Mouse (Mus musculus): Measurements from ENCODE around the gene Fibp. TPM values are rescaled to one million over a fixed set of nuclear protein-coding genes. Genes with fewer than 3 reads are reported as not detected.

The Fibp gene
- 130 and 142 TPM in 2 replicates for polyA plus RNA-seq (2012; rRNA removed)

DNA sequence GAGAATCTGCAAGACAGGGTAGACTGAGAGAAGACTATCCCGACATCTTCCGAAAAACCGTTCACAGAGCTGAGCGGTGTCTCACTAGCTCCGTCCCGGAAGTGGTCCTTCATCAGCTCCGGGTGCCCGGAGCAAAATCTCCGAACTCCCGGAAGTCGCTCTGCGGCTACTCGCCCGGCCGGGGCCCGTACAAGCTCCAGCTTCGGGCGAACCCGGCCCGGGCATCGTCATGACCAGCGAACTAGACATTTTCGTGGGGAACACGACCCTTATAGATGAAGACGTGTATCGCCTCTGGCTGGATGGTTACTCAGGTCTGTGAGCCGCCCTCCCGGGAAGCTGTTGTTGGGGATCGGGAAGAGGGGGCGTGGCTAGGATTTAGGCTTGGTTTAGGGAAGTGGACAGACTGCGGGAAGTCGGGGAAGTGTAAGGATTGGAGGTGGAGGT is at the start of gene Fibp:
Gene Fibp, plus strand, starts transcription at position 151 of the 447 bp plus-strand sequence.
- peak; percentile 60 to 91 for DNase-seq (ENCODE audit: extremely low spot score in 1 of 2, low spot score in 1 of 2)

GRCm38 (mm10) chr19:5410641-5411040 is 49.8 kb upstream of the Fibp start:
- no peak for DNase-seq (ENCODE audit: extremely low spot score in 1 of 2, low spot score in 1 of 2)

- no peak for DNase-seq (ENCODE audit: extremely low spot score in 1 of 2, low spot score in 1 of 2)
Measured at GRCm38 (mm10) chr19:5411961-5412360, 48.5 kb upstream of the Fibp start.

- no peak for DNase-seq (ENCODE audit: extremely low spot score in 1 of 2, low spot score in 1 of 2)
Measured at GRCm38 (mm10) chr19:5413840-5414239, 46.6 kb upstream of the Fibp start.

- no peak for DNase-seq (ENCODE audit: extremely low spot score in 1 of 2, low spot score in 1 of 2)
Measured at GRCm38 (mm10) chr19:5414534-5414957, 45.9 kb upstream of the Fibp start.

- no peak for DNase-seq (ENCODE audit: extremely low spot score in 1 of 2, low spot score in 1 of 2)
Measured at GRCm38 (mm10) chr19:5418750-5419466, 41.5 kb upstream of the Fibp start.

DNA sequence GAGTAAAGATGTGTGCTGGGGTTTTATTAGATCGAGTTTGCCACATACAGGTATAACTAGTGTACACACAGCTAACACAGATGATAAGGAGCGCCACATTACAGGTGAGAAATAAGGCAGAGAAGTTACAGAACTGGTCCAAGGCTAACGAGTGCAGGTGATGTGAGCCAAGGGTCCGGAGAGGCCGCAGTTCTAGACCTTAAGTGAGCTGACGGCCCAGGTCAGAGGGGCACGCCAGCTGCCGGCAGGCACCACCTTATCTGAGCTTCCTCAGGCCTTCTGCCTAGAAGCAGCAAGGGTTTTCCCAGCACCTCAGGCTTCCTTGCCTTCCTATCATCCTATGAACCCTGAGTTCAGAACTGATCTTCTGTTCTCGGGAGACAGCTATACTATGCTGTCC is 40.8 kb upstream of the Fibp start:
- no peak for DNase-seq (ENCODE audit: extremely low spot score in 1 of 2, low spot score in 1 of 2)

DNA sequence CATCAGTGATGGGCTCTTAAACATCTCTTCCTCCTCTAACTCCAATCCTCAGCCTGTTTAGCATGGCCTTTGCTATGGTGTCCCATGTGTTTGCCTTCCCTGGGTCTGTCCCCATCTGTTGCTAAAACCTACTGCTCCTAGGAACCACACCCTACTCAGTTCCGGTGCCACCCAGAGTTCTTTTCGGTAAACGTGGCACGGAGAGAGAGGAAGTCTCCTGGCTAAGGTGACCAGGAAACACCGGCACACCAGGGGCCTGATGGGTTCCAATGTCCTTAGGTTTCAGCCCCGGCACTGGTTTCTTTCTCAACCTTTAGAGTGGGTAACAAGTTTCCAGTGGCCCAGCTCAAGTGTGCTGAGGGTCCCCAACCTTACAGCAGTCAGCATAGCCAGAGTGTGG is 39.8 kb upstream of the Fibp start:
- no peak for DNase-seq (ENCODE audit: extremely low spot score in 1 of 2, low spot score in 1 of 2)

- DNase-seq (ENCODE audit: extremely low spot score in 1 of 2, low spot score in 1 of 2): no peak
Measured at GRCm38 (mm10) chr19:5421784-5422183, 38.6 kb upstream of the Fibp start.

DNA sequence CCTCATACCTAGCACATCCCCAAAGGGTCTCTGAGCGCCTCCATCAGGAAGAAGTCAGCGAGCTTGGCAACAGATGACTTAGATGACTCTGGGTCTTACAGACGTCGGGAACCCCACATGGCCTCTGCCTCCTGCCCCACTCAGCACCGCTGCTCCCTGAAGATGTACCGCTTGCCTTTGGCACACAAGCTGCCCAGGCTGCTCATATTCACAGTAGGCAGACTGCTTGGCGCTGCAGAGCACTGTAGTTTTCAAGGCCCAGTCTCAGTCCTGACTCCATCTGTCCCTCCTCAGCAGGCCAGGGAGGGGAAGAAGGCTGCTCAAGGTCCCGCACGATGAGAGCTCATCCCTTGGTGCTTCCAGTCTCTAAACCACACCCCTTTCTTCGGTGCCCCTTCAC is 38.1 kb upstream of the Fibp start:
- no peak for DNase-seq (ENCODE audit: extremely low spot score in 1 of 2, low spot score in 1 of 2)

GRCm38 (mm10) chr19:5422895-5423443 is 37.4 kb upstream of the Fibp start:
- DNase-seq (ENCODE audit: extremely low spot score in 1 of 2, low spot score in 1 of 2): no peak

DNA sequence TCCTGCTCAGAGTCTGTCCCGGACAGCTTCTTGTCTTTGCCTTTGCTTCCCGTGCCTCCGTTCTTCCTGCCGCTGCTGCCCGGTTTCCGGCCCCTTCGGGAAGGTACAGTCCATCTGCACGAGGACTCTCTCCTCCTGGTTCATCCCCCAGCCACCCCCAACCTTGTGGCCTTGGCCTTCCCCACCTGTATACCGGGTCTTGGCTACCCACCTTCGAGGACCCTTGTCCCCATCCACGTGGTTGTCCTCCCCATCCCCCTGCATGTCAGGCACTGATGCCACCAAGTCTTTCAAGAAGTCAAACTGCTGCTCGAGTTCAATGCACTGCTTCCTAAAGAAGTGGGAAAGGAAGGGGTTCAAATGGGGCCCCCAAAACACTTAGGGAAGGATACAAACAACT is 36.9 kb upstream of the Fibp start:
- DNase-seq (ENCODE audit: extremely low spot score in 1 of 2, low spot score in 1 of 2): no peak

DNA sequence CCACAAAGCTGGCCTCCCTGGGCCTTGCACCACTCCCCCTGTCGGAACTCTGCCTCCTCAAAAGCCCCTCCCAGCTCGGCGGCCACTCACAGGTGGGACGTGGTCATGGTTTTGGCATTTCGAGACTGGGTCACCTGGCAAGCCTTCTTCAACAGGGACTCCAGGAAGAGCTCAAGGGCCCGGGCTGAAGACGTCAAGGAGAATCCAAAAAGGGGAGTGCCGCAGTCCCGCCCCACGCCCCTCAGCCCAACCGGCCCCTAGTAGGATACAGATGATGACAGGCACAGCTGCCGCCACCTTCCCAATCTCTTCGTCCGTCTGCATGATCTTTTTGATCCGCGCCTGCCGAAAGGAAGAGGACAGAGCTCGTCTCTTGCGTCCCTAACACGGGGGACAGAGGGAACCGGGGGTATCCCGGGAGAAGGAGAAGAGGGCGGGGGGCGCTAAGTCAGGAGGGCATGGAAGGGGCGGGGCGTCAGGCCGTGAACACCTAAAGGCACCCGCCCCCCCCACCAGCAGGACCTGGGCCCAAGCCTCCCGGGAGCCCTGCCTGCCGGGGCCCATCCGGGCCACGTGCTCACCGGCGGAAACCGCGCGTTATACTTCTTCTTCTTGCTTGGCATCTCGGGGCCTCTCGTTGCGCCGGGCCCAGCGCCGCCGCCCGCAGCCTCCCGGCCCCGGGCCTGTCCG is 36.2 kb upstream of the Fibp start:
- DNase-seq (ENCODE audit: extremely low spot score in 1 of 2, low spot score in 1 of 2): peak in 1 of 2 experiments; percentile 53

DNA sequence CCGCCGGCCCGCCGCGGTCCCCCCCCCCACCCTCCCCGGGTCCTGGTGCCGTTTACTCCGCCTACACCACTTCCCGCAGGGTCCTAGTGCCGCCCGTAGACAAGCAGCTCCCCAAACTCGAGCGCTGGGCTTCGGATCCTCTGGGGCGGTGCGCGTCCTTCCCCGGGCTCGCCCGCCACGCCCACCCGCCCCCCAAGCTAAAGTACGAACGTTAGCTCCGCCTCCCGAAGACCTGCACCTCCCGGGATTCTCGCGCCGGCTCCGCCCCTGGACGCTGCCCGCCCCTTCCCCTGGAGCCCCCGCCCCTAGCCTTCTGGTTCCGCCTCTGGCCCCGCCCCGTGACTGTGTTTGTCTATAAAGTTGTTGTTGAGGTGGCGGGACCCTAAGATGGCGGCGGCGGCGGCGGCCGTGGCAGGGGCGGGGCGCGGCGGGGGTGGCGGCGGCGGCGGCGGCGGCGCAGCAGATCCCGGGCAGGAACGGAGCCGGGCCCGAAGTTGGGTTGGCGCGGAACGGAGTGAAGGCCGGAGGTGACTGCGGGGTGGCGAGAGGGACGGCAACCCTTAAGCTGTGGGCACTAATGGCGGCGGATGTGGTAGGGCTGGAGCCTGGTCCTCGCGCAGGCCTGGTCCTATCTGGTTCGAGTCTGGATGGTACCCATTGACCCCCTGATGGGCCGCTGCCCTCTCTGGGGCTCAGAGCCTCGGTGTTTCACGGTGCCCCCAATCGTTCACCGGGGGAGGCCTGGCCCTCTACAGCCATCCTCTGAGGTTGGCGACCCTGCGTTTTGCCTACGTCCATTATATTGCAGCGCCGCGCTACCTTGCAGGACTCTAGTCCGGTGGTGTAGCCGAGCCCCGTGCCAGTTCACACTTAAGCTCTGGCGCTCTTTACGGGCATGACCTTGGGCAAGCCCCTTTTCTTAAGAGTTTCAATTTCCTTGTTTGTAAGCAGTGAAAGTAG is 35.4 kb upstream of the Fibp start, which contains the start of the genes Drap1 and AI837181:
Gene Drap1, minus strand, starts transcription at position 198 of the 960 bp plus-strand sequence.
Gene AI837181, plus strand, starts transcription at position 363 of the 960 bp plus-strand sequence.
- DNase-seq (ENCODE audit: extremely low spot score in 1 of 2, low spot score in 1 of 2): peak; percentile 84 to 94

- DNase-seq (ENCODE audit: extremely low spot score in 1 of 2, low spot score in 1 of 2): no peak
Measured at GRCm38 (mm10) chr19:5425906-5426565, 34.4 kb upstream of the Fibp start.

DNA sequence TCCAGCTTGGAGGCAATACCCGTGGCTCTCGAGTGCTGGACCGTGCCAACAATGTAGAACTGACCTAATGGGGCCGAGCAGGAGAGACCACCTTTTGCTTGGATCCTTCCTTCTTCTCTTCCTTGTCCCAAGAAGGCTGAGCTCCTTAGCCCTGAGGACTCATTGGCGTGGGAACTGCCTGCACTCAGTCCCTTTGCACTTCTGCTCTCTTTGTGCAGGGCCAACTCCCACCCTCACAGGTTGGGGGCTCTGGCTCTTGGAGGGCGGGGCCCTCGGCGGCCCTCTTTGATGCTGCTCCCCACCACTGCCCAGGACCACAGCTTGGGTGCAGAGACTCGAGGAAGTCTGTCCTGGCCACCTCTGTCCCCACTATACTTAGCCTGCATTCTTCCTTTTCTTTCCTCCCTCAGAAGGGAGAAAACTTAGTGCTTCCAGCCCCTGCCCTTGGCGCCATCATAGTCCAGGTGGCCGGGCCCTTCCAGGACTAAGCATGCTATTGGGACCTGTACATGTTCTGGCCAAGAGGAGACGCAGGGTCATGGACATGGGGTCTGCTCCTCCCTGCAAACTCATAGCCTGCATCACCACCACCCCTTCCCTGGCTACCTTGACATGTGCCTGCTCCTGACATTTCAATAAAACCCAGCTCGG is 33.6 kb upstream of the Fibp start:
- DNase-seq (ENCODE audit: extremely low spot score in 1 of 2, low spot score in 1 of 2): no peak

DNA sequence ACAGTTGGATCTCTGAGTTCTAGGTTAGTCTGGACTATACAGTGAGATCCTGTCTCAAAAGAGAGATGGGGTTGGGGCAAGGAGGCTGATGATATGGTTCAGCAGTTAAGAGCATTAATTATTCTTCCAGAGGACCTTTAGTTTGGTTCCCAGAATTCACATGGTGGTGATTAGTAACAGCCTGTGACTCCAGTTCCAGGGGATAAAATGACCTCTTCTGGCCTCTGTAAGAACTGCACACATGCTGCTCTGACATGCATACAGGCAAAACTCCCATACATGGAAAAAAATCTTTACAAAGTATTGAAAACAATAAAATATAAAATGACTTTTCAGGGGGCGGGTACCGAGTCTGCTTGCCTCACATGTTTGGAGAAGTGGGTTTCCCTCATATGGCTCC is 32.3 kb upstream of the Fibp start:
- no peak for DNase-seq (ENCODE audit: extremely low spot score in 1 of 2, low spot score in 1 of 2)

DNA sequence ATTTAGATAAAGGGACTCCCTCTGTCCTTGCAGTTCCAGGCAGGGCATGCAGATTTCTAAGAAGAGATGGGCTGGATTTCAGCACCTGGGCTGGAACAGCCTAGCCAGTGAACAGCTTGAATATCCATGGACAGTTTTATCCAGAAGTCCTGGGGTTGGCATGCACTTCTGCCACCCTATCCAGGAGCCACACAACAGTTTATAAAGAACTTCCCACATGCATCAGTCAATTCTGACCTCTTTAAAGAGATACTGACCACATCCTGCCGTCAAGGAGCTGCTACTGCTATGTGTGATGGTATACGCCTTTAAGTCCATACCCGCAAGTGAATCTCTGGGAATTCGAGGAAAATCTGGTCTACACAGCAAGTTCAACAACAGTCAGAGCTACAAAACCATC is 31.2 kb upstream of the Fibp start:
- no peak for DNase-seq (ENCODE audit: extremely low spot score in 1 of 2, low spot score in 1 of 2)

- no peak for DNase-seq (ENCODE audit: extremely low spot score in 1 of 2, low spot score in 1 of 2)
Measured at GRCm38 (mm10) chr19:5429806-5430205, 30.6 kb upstream of the Fibp start.

All from frontal cortex, adult 2 months (tissue).